Mouse (Mus musculus) left cerebral cortex, postnatal 4 days (tissue): ENCODE results near the gene Mrps6. TPM values are rescaled to one million over a fixed set of nuclear protein-coding genes. Genes with fewer than 3 reads are reported as not detected.

Experiments used
- total RNA-seq, 2 experiments: library from RNA; stranded (reverse); gene quantifications; 2 replicates each; pipeline ENCODE4 v1.2.3; 2021

Mrps6 gene
- total RNA-seq, 2 experiments from 2014 or later = 62.1 to 68.9 TPM

Other genes with a start within 250 kb of the Mrps6 start
- under 1 TPM; 0.36 to 0.52 TPM for gene Gm49711, start within 50 bp of the Mrps6 start, total RNA-seq
- gene Slc5a3, start 52 bp downstream of the Mrps6 start, total RNA-seq = 10 to 100 TPM; 20.8 to 23.3 TPM
- gene Kcne2, start 234.1 kb downstream of the Mrps6 start, total RNA-seq = not detected
- 10 to 100 TPM; 13.4 to 16.3 TPM for gene Smim11, start 243.0 kb downstream of the Mrps6 start, total RNA-seq